Mouse (Mus musculus): ENCODE measurements around the gene Msi1.

- TF ChIP-seq CTCF (IDR thresholded peaks at IDR 0.05; ENCODE audit: borderline replicate concordance, insufficient read depth, low read depth, low read length) (no peak), POLR2A (IDR thresholded peaks at IDR 0.05; ENCODE audit: borderline replicate concordance, insufficient read depth, low read length) (no peak)
These were observed 53.2 kb downstream of the Msi1 start for GRCm38 (mm10) chr5:115482390-115483265.

Data from cerebellum, adult 2 months (tissue).